Mouse (Mus musculus): ENCODE measurements around the gene Olfr982. TPM values are rescaled to one million over a fixed set of nuclear protein-coding genes. Genes with fewer than 3 reads are reported as not detected.

Olfr982 gene
- not detected for polyA plus RNA-seq (2014; fragmentation: Illumina TruSeq; extraction: RNeasy Lipid Tissue Mini Kit (QIAGEN cat#74804); ENCODE audit: low read depth, low replicate concordance)

GRCm38 (mm10) chr9:40073529-40073928 is at the start of gene Olfr982:
Gene Olfr982, plus strand, starts transcription at chr9:40073829.

GRCm38 (mm10) chr9:40093495-40093894 is 19.9 kb downstream of the Olfr982 start, which contains the start of gene Olfr983:
Gene Olfr983, minus strand, starts transcription at chr9:40093595.

DNA sequence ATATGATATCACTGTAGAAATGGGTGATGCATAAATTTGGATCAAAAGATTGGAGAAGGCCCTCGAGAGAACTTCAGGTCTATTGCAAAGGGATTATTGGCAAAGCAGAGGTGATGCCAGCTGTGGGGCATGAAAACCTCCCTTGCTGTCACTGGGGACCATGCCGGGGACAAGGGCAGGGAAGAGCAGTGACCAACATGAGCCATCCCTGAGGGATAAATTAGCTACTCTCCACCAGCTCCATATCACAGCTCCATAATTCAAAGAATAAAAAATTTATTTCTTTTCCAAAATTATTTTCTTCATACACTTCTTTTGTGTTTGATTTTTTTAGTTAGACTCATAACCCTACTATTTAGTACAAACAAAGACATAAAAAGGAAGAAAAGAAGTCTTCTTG is 40.5 kb downstream of the Olfr982 start, which contains the start of gene Olfr984:
Olfr984 (minus strand) TSS at position 101 of the 400 bp plus-strand sequence.

Other genes with a start within 250 kb of the Olfr982 start
- not detected for gene Olfr971, start 237.0 kb upstream of the Olfr982 start, polyA plus RNA-seq (2014; fragmentation: Illumina TruSeq; extraction: RNeasy Lipid Tissue Mini Kit (QIAGEN cat#74804); ENCODE audit: low read depth, low replicate concordance)
- not detected for gene Olfr972, start 207.4 kb upstream of the Olfr982 start, polyA plus RNA-seq (2014; fragmentation: Illumina TruSeq; extraction: RNeasy Lipid Tissue Mini Kit (QIAGEN cat#74804); ENCODE audit: low read depth, low replicate concordance)
- gene Olfr229, start 166.5 kb upstream of the Olfr982 start, polyA plus RNA-seq (2014; fragmentation: Illumina TruSeq; extraction: RNeasy Lipid Tissue Mini Kit (QIAGEN cat#74804); ENCODE audit: low read depth, low replicate concordance): not detected
- gene Olfr974, start 136.3 kb upstream of the Olfr982 start, polyA plus RNA-seq (2014; fragmentation: Illumina TruSeq; extraction: RNeasy Lipid Tissue Mini Kit (QIAGEN cat#74804); ENCODE audit: low read depth, low replicate concordance): not detected
- not detected for gene Olfr975, start 121.8 kb upstream of the Olfr982 start, polyA plus RNA-seq (2014; fragmentation: Illumina TruSeq; extraction: RNeasy Lipid Tissue Mini Kit (QIAGEN cat#74804); ENCODE audit: low read depth, low replicate concordance)
- not detected for gene Olfr976, start 112.7 kb upstream of the Olfr982 start, polyA plus RNA-seq (2014; fragmentation: Illumina TruSeq; extraction: RNeasy Lipid Tissue Mini Kit (QIAGEN cat#74804); ENCODE audit: low read depth, low replicate concordance)
- not detected for gene Olfr978, start 81.7 kb upstream of the Olfr982 start, polyA plus RNA-seq (2014; fragmentation: Illumina TruSeq; extraction: RNeasy Lipid Tissue Mini Kit (QIAGEN cat#74804); ENCODE audit: low read depth, low replicate concordance)
- not detected for gene Olfr979, start 70.4 kb upstream of the Olfr982 start, polyA plus RNA-seq (2014; fragmentation: Illumina TruSeq; extraction: RNeasy Lipid Tissue Mini Kit (QIAGEN cat#74804); ENCODE audit: low read depth, low replicate concordance)
- not detected for gene Olfr980, start 64.2 kb upstream of the Olfr982 start, polyA plus RNA-seq (2014; fragmentation: Illumina TruSeq; extraction: RNeasy Lipid Tissue Mini Kit (QIAGEN cat#74804); ENCODE audit: low read depth, low replicate concordance)
- gene Olfr981, start 52.4 kb upstream of the Olfr982 start, polyA plus RNA-seq (2014; fragmentation: Illumina TruSeq; extraction: RNeasy Lipid Tissue Mini Kit (QIAGEN cat#74804); ENCODE audit: low read depth, low replicate concordance): not detected
- not detected for gene Olfr983, start 19.8 kb downstream of the Olfr982 start, polyA plus RNA-seq (2014; fragmentation: Illumina TruSeq; extraction: RNeasy Lipid Tissue Mini Kit (QIAGEN cat#74804); ENCODE audit: low read depth, low replicate concordance)
- gene Olfr984, start 40.4 kb downstream of the Olfr982 start, polyA plus RNA-seq (2014; fragmentation: Illumina TruSeq; extraction: RNeasy Lipid Tissue Mini Kit (QIAGEN cat#74804); ENCODE audit: low read depth, low replicate concordance): not detected
- not detected for gene Olfr985, start 56.4 kb downstream of the Olfr982 start, polyA plus RNA-seq (2014; fragmentation: Illumina TruSeq; extraction: RNeasy Lipid Tissue Mini Kit (QIAGEN cat#74804); ENCODE audit: low read depth, low replicate concordance)
- gene Tmem225, start 74.3 kb downstream of the Olfr982 start, polyA plus RNA-seq (2014; fragmentation: Illumina TruSeq; extraction: RNeasy Lipid Tissue Mini Kit (QIAGEN cat#74804); ENCODE audit: low read depth, low replicate concordance): not detected
- not detected for gene Olfr986, start 107.1 kb downstream of the Olfr982 start, polyA plus RNA-seq (2014; fragmentation: Illumina TruSeq; extraction: RNeasy Lipid Tissue Mini Kit (QIAGEN cat#74804); ENCODE audit: low read depth, low replicate concordance)
- 0.74 TPM for gene Zfp202, start 118.5 kb downstream of the Olfr982 start, polyA plus RNA-seq (2014; fragmentation: Illumina TruSeq; extraction: RNeasy Lipid Tissue Mini Kit (QIAGEN cat#74804); ENCODE audit: low read depth, low replicate concordance)
- not detected for gene Scn3b, start 195.4 kb downstream of the Olfr982 start, polyA plus RNA-seq (2014; fragmentation: Illumina TruSeq; extraction: RNeasy Lipid Tissue Mini Kit (QIAGEN cat#74804); ENCODE audit: low read depth, low replicate concordance)

Data from liver, adult 10 weeks (tissue).